10 mouse cellular contexts compared by ENCODE assay signal in genomic region chr17:27048445-27049239, GRCm38 (mm10). TPM values are rescaled to one million over a fixed set of nuclear protein-coding genes. Genes with fewer than 3 reads are reported as not detected.
A peak's percentile ranks its signal among the peaks of the same experiment; 100 is the strongest.
DNase-seq lines count a peak whose midpoint lies in the region; ATAC-seq lines count a peak whose summit lies in the region.
"Had no signal": no experiment of that assay in that cellular context is flagged by ENCODE, and none has a peak within 500 bp of the region (broad histone marks: within the 10 kb centered on the region; RNA-seq: fewer than 3 reads in every experiment).

No protein-coding gene starts in this region.

- WGBS in heart, embryonic 16.5 days = 61% methylated on average over 14 of the region's 14 CpGs

- no peak overlapping the region for H3K4me3 ChIP-seq in heart, embryonic 16.5 days (ENCODE audit: low read length)
- H3K4me3 ChIP-seq: liver, embryonic 15.5 days had no signal

- H3K9ac ChIP-seq in heart, embryonic 16.5 days (ENCODE audit: low read length) = peak overlapping the region; percentile 56
- H3K9ac ChIP-seq: liver, embryonic 15.5 days had no signal

- H3K36me3 ChIP-seq in heart, embryonic 16.5 days (ENCODE audit: control insufficient read depth, insufficient read depth) = no peaks in the 10 kb centered on the region
- H3K36me3 ChIP-seq: liver, embryonic 15.5 days had no signal

- no peak for ATAC-seq in heart, embryonic 16.5 days (replicated peaks; ENCODE audit: extremely low read depth, insufficient read depth, low FRiP score)

- peak; percentile 66 to 79 for DNase-seq in kidney, postnatal 4 days
- no peak for DNase-seq in kidney, adult 8-10 months
- DNase-seq in embryo, embryonic 11 days = peak; percentile 52
- DNase-seq in lung, postnatal 4 days = peak; percentile 35 to 60
- DNase-seq in gastrocnemius, postnatal 10 days = no peak
- DNase-seq in layer of hippocampus, adult 8-10 months (ENCODE audit: low spot score in 2 of 2) = no peak
- DNase-seq in natural killer cell, adult 2 months (ENCODE audit: low spot score in 2 of 2) = no peak
- DNase-seq: cerebellum, postnatal 10 days had no signal

- no peaks in the 10 kb centered on the region for H3K9me3 ChIP-seq in heart, embryonic 16.5 days (replicated peaks; ENCODE audit: control insufficient read depth, low read length)
- H3K9me3 ChIP-seq: liver, embryonic 15.5 days had no signal

- no peaks in the 10 kb centered on the region for H3K27me3 ChIP-seq in heart, embryonic 16.5 days (ENCODE audit: control insufficient read depth, insufficient read depth, low read length)
- H3K27me3 ChIP-seq: liver, embryonic 15.5 days had no signal

- peaks cover 7% of the 10 kb centered on the region for H3K4me1 ChIP-seq in heart, embryonic 16.5 days (ENCODE audit: control insufficient read depth, insufficient read depth, low read length)

- H3K4me2 ChIP-seq in heart, embryonic 16.5 days (ENCODE audit: low read depth, low read length) = no peak overlapping the region
- H3K4me2 ChIP-seq: liver, embryonic 15.5 days had no signal

- H3K27ac ChIP-seq in heart, embryonic 16.5 days (ENCODE audit: low read length) = peak overlapping the region; percentile 62
- H3K27ac ChIP-seq: liver, embryonic 15.5 days had no signal

RNA-seq across cellular contexts. Expression of gene Itpr3, which starts 8.5 kb away (rescaled TPM):
- polyA plus RNA-seq in heart, embryonic 16.5 days (2015; fragmentation: Nextera tagmentation; extraction: Ambion mirVana) = 2.2 and 2.6 TPM in 2 replicates
- total RNA-seq in gastrocnemius, postnatal 10 days (2021) = 1 to 10 TPM; 6.3 to 7.2 TPM
- total RNA-seq in layer of hippocampus, adult 8-10 months (2022) = 1 to 10 TPM; 3.0 to 4.8 (median 3.7) TPM

RNA-seq across cellular contexts. Expression of gene Bak1, which starts 19.8 kb away (rescaled TPM):
- polyA plus RNA-seq in heart, embryonic 16.5 days (2015; fragmentation: Nextera tagmentation; extraction: Ambion mirVana) = 5.8 and 6.2 TPM in 2 replicates
- 10 to 100 TPM; 26.5 to 30.5 TPM for total RNA-seq in gastrocnemius, postnatal 10 days (2021)
- total RNA-seq in layer of hippocampus, adult 8-10 months (2022) = 10 to 100 TPM; 11.6 to 15.9 (median 13.7) TPM

Comparison
In these comparisons a context has a peak if more than half of its experiments do, and no peak if none do; other contexts are left out.
1. DNase-seq: peak in kidney, postnatal 4 days (2 of 2), embryo, embryonic 11 days (single experiment) and lung, postnatal 4 days (2 of 2); none in kidney, adult 8-10 months (0 of 2), gastrocnemius, postnatal 10 days (single experiment), layer of hippocampus, adult 8-10 months (0 of 2) and natural killer cell, adult 2 months (0 of 2).